Mouse (Mus musculus) ES-Bruce4 (cell line): Measurements from ENCODE around the gene Abhd12.

Experiments
- CTCF ChIP-seq: IDR thresholded peaks from one replicate; pipeline ENCODE4 v1.8.1; 2011; ENCODE audit warnings: low read depth, low read length
- EP300 ChIP-seq: IDR thresholded peaks from 2 replicates; pipeline ENCODE4 v1.6.1; 2011; ENCODE audit warnings: low read depth, low read length; ENCODE audit not compliant: insufficient read depth
- POLR2A ChIP-seq: IDR thresholded peaks from one replicate; pipeline ENCODE4 v1.8.1; 2011; ENCODE audit warnings: low read length; ENCODE audit not compliant: insufficient read depth

GRCm38 (mm10) chr2:150798084-150798483 is 106.5 kb downstream of the Abhd12 start:
- TF ChIP-seq CTCF (no peak), POLR2A (no peak), EP300 (no peak)
